Mouse (Mus musculus) left cerebral cortex, adult 9 months (tissue): ENCODE data around the gene Zfyve1.
"Not testable (repeated sequence)": the region's sequence is repeated elsewhere in the genome, so short reads cannot be mapped to it uniquely, and the experiment has no call there.

Experiments used
- DNase-seq, 2 experiments: peaks; one replicate each; pipeline ENCODE4 v3.0.0; 2022; ENCODE audit warnings: low spot score in 2 of 2

The Zfyve1 gene

GRCm38 (mm10) chr12:83597025-83597501 is at the start of gene Zfyve1:
Zfyve1 (minus strand) TSS chr12:83597222.
- DNase-seq: peak; percentile 95 to 97

GRCm38 (mm10) chr12:83643116-83643515 is 46.1 kb upstream of the Zfyve1 start:
- no peak for DNase-seq

GRCm38 (mm10) chr12:83641233-83641632 is 44.2 kb upstream of the Zfyve1 start:
- DNase-seq: no peak

GRCm38 (mm10) chr12:83633807-83634206 is 36.8 kb upstream of the Zfyve1 start:
- no peak for DNase-seq

GRCm38 (mm10) chr12:83632680-83633025 is 35.6 kb upstream of the Zfyve1 start:
- peak; percentile 10 to 43 for DNase-seq

GRCm38 (mm10) chr12:83631743-83632679 is 35.0 kb upstream of the Zfyve1 start:
- peak; percentile 98 to 99 for DNase-seq

DNA sequence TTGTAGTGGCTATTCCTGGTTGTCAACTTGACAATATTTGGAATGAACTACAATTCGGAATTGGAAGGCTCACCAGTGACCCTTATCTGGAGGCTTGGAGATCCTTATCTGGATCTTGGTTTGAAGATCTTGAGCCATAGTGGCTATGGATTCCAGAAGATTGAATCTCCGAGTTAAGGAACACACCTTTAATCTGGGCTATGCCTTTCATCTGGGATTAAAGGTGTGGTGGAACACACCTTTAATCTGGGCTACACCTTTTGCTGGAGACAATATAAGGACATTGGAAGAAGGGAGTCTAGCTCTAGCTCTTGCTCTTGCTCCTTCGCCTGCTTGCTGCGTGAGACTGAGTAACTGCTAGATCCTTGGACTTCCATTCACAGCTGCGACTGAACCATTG is 33.9 kb upstream of the Zfyve1 start, which contains the start of gene Rbm25:
Gene Rbm25, plus strand, starts transcription at position 301 of the 400 bp plus-strand sequence.
- DNase-seq: not testable (repeated sequence)

DNA sequence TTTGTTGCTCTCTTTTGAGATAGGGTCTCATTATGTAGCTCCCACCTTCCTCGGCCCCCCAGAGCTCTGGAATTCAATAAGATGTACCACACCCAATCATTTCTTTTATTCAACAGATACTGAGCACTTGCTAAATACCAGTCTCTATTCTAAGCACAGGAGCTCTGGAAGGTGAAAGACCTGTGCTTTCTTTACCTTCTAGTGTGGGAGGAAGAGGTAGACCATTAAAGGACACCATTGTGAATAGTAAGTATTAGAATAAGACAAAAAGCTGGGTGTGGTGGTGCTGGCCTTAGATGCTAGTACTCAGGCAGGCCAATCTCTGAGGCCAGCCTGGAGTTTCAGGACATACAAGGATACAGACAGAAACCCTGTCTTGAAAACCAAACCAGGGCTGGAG is 27.3 kb upstream of the Zfyve1 start:
- no peak for DNase-seq

DNA sequence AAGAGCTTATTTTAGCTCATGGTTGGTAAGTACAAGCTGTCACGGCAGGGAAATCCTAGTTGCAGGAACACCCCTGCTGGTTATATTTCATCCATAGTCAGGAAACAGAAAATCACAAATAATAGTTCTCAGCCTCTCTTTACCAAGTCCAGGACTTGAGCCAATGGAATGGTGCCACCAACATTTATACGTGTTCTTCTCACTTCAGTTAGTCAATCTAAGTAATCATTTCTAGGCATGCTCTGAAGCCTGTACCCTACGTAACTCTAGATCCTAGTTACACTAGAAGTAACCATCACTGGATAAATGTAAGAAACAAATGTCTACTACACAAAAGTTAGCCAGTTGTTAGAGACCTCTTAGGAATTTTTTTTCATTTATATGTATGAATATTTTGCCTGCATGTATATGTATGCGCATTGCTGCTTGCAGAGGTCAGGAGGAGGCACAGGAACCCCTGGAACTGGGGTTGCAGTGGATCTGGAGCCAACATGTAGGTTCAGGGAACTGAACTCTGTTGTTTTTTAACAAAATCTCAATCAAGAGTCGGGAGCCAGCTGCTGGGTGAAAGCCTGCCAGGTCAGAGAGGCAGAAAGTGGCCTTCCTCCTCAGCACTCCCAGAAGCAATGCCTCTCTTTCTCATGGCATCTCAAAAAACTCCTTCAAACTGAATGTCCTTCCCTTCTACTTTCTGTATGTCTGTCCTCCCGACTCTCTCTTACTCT is 25.2 kb upstream of the Zfyve1 start:
- DNase-seq: no peak

GRCm38 (mm10) chr12:83620694-83621093 is 23.7 kb upstream of the Zfyve1 start:
- DNase-seq: not testable (repeated sequence)

GRCm38 (mm10) chr12:83618981-83619380 is 22.0 kb upstream of the Zfyve1 start:
- DNase-seq: no peak

DNA sequence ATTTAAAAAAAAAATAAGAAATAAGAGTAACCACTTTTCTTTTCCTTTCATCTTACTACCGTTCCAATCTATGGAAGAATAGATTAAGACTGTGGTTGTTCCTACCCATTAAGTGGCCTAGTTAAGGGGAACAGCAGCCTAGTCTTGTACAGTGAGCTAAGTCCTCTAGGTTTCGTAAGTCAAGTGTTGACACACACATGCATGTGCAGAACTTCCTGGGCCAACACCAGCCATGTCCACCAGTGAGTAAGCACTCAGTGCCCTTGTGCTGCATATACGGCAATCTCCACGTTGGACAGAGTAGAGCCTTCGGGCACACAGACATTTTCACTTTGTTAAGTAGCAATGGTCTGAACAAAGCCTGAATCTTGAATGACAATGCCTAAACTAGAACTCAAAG is 20.2 kb upstream of the Zfyve1 start:
- no peak for DNase-seq

- DNase-seq: not testable (repeated sequence)
Observed at GRCm38 (mm10) chr12:83606411-83606810, 9.4 kb upstream of the Zfyve1 start.

DNA sequence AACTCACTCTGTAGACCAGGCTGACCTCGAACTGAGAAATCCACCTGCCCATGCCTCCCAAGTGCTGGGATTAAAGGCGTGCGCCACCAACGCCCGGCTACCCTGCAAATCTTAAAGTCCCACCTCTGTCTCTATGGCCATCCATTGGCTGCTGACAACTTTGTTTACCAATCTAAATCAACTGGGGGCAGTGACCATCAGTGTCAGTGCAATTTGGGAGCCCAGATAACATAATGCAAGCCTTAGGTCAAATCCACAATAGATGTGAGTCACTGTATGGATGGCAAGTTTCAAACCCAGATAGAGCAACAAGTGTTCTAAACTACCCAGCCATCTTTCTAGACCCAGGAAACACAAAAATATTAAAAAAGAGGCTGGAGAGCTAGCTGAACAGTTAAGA is 5.3 kb upstream of the Zfyve1 start:
- DNase-seq: no peak

DNA sequence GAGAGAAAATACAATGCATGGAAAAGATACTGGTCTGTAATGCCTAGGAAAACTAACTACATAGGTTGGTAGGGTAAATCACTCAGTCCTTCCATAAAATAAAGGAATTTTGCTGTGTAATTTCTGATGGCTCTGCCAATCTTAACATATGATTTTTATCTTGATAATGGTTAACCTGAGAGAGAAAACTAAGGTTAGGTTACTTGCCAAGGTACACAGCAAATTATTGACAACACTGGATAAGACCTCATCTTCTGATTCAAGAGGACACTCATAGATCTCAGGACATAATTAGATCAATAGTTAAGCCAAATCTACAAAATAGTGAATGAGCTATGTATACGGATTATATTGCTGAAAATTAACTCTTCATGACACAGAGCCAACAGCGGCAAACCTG is 859 bp upstream of the Zfyve1 start:
- DNase-seq: no peak

DNA sequence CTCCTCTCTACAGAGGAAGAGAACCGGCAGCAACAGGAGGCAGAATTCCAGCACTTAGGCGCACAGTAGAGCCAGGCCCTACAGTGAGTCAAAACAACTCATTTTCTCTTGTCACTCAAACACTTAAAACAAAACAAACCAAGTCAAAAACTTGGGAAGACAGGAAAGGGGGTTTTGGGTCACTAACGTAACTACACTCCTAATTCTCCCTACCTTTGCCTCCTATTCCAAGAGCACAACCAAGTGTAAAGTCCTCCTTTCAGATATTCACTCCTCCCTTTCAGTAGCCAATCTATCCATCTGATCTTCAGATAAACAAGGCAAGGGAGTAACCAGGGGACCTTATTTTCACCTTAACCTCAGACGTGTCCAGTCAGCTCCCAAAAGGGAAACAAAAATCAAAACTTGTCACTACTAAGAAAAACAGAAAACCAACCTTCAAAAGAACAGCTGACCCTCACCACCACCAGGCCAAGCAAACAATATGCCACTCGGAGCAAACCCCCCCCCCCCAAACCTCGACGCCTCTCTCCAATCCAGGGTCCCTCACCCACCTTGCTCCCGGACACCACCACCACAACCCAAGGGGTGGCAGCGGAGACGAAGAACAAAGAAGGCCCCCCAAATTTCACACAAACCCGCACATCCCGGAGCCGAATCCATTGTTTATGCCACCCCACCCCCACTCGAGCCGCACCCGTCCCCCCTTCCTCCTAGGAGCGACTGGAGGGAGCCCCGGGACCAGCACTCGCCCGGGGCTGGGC is 649 bp downstream of the Zfyve1 start:
- no peak for DNase-seq

DNA sequence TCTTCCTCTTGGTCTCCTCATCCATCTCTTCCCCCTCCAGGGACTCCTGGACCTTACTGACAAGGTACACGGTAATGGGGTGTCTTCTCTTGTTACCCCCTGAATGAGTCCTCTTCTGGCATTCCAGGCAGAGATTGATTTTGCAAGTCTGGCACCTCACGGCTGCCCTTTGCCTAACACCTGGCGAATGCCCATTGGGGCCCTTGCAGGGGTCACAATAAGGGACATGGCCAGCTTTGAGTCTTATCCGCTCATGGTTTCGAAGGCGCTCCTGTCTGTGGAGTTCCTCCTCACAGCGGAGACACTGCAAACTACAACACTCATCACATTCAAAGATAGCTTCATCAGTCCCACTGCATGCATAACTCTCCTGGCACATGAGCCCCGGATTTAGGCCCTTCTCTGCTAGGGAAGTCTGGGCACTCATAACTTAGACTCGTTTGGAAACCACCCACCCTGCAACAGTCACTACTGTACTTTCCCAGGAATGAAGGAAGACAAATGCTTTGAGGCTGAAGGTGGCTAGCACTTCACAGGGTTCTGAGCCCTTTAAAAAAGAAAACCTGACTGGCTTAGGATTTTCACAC is 2.5 kb downstream of the Zfyve1 start:
- peak in 1 of 2 experiments; percentile 23 for DNase-seq

DNA sequence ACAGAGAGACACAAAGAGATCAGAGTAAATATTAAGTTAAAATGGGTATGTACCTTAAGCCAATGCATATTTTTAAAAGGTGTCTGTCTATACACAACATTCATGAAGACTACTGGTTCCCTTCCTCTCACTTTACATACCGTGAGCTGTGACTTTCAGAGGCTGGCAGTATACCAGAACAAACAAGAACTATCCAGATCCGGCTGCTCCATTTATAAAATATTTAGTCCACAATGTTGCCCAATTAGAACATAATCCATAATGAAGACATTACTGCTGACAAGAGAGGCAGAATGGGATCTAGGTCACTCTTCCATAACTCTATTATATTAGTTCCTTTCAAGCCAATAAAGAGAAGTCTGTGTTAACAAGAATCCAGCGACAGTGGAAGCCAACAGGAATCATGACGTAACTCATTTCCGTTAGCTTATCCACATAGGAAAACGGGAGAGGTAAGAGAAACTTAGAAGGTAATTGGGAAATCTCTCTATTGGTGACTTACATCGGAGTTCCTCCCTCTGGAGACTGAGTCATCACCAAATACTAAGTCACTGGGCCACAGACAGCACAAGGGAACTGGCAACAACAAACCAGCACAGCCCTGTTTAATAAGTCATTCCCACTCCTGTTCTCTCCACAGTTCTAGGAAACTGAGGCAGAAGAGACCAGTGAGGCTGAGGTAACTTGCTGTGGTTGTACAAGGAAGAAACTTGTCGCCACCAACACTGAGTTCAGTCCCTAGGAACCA is 5.1 kb downstream of the Zfyve1 start:
- DNase-seq: no peak

GRCm38 (mm10) chr12:83586628-83587027 is 10.4 kb downstream of the Zfyve1 start:
- no peak for DNase-seq

DNA sequence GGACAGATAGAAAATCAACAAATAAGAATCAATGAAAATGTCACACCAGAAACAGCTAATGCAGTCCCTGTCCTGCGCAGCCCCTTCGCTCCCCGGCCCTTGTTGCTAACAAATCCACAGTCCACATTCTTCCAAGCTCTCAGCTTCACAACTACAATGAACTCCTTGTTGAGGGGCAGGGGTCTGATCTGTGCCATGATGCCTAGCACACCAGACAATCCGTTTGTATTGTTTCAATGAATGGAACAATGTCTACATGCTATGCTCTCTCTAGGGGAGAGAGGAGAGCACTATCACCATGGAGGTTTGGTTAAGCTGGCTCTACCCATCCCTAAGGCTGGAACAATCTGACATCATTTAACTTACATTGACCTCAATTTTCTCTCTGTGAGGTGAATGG is 14.3 kb downstream of the Zfyve1 start:
- DNase-seq: no peak

GRCm38 (mm10) chr12:83582106-83582505 is 14.9 kb downstream of the Zfyve1 start:
- no peak for DNase-seq
